Mouse (Mus musculus) right cerebral cortex, adult 18-20 months (tissue): ENCODE data around the gene Dhtkd1.
"Not testable (repeated sequence)": the region's sequence is repeated elsewhere in the genome, so short reads cannot be mapped to it uniquely, and the experiment has no call there.

Experiments used
- DNase-seq: peaks from one replicate; pipeline ENCODE4 v3.0.0; 2022; ENCODE audit warnings: mixed read lengths

Gene Dhtkd1

GRCm38 (mm10) chr2:5942416-5943032 is at the start of gene Dhtkd1:
Dhtkd1 (minus strand) TSS chr2:5942792.
- DNase-seq = peak; percentile 77

GRCm38 (mm10) chr2:5977532-5977931 is 34.9 kb upstream of the Dhtkd1 start:
- no peak for DNase-seq

- not testable (repeated sequence) for DNase-seq
These were observed 28.0 kb upstream of the Dhtkd1 start for GRCm38 (mm10) chr2:5970629-5971028.

- DNase-seq = no peak
These were observed 23.4 kb upstream of the Dhtkd1 start for GRCm38 (mm10) chr2:5965972-5966371.

- not testable (repeated sequence) for DNase-seq
These were observed 21.1 kb upstream of the Dhtkd1 start for GRCm38 (mm10) chr2:5963729-5964128.

GRCm38 (mm10) chr2:5962265-5962664 is 19.7 kb upstream of the Dhtkd1 start:
- DNase-seq = no peak

GRCm38 (mm10) chr2:5957705-5958104 is 15.1 kb upstream of the Dhtkd1 start:
- no peak for DNase-seq

GRCm38 (mm10) chr2:5951621-5952211 is 9.1 kb upstream of the Dhtkd1 start:
- no peak for DNase-seq

GRCm38 (mm10) chr2:5950766-5951595 is 8.4 kb upstream of the Dhtkd1 start, which contains the start of gene Upf2:
Upf2 (plus strand) TSS chr2:5951469.
- DNase-seq = peak; percentile 93

- peak; percentile 12 for DNase-seq
These were observed 7.7 kb upstream of the Dhtkd1 start for GRCm38 (mm10) chr2:5950305-5950704.

GRCm38 (mm10) chr2:5949821-5950220 is 7.2 kb upstream of the Dhtkd1 start:
- DNase-seq = not testable (repeated sequence)

- no peak for DNase-seq
These were observed 6.4 kb upstream of the Dhtkd1 start for GRCm38 (mm10) chr2:5948964-5949363.

GRCm38 (mm10) chr2:5946876-5947275 is 4.3 kb upstream of the Dhtkd1 start:
- no peak for DNase-seq

GRCm38 (mm10) chr2:5945629-5946028 is 3.0 kb upstream of the Dhtkd1 start:
- DNase-seq = no peak

GRCm38 (mm10) chr2:5943071-5943470 is 479 bp upstream of the Dhtkd1 start:
- DNase-seq = no peak

GRCm38 (mm10) chr2:5941861-5942415 is 654 bp downstream of the Dhtkd1 start:
- DNase-seq = no peak

GRCm38 (mm10) chr2:5940936-5941335 is 1.7 kb downstream of the Dhtkd1 start:
- DNase-seq = peak; percentile 25

GRCm38 (mm10) chr2:5939911-5940310 is 2.7 kb downstream of the Dhtkd1 start:
- DNase-seq = no peak

- no peak for DNase-seq
These were observed 3.3 kb downstream of the Dhtkd1 start for GRCm38 (mm10) chr2:5939319-5939718.

GRCm38 (mm10) chr2:5936550-5936949 is 6.0 kb downstream of the Dhtkd1 start:
- DNase-seq = no peak

- DNase-seq = no peak
These were observed 6.5 kb downstream of the Dhtkd1 start for GRCm38 (mm10) chr2:5936068-5936467.

GRCm38 (mm10) chr2:5934936-5935335 is 7.7 kb downstream of the Dhtkd1 start:
- DNase-seq = no peak

- no peak for DNase-seq
These were observed 10.7 kb downstream of the Dhtkd1 start for GRCm38 (mm10) chr2:5931938-5932337.
